Mouse (Mus musculus) mouse trophoblast stem cell (cell line): ENCODE data around the gene Olfr1423.
"Not testable (repeated sequence)": the region's sequence is repeated elsewhere in the genome, so short reads cannot be mapped to it uniquely, and the experiment has no call there.

Source experiments
- in situ Hi-C, 2 experiments: fragments of 300-500 bp; cut with MseI, MboI; formaldehyde crosslinking; loops; 2 replicates in 1 of 2; 3 replicates in 1 of 2; pipeline ENCODE4 v1.15.1; 2025

The Olfr1423 gene

DNA sequence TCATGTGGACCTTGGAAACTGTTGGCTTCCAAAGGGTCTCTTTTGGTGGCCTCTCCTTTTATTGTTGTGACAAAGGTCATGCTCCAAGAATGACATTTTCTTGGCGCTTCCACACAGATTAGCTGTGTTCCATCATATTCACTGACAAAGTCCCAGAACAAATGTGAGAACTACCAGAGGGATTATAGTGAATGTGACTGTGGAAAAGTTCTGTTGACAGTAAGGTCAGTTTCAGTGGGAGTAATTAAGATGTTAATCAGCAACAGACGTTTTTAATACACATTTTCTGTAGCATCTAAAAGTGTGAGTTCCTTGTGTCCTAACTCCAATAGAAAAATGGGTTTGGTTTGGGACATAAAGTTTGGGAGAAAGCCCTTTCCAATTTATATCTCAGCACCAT lies at the start of gene Olfr1423:
TSS of gene Olfr1423 (minus strand) at position 101 of the 400 bp plus-strand sequence.
- in situ Hi-C loops: no loop called here

DNA sequence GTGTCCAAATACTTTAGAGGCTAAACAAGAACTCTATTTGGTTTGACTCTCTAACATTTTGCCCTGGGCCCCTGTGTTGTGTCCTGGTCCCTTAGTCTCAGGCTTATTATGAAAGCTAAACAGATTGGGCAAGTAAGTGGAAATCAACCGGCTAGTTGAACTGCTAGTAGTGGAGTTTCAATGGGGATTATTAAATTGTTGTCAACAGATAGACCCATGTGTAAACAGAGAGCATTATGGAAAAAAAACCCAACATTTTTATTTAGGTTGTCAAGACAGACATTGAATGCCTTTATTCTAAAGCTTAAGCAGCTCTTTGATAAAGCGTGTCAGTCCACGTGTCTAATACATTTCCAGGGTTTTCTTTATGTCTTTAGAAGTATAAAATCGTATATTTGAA lies 36.5 kb upstream of the Olfr1423 start, which contains the start of gene Olfr1425:
TSS of gene Olfr1425 (minus strand) at position 101 of the 400 bp plus-strand sequence.
- in situ Hi-C loops: not testable (repeated sequence)

DNA sequence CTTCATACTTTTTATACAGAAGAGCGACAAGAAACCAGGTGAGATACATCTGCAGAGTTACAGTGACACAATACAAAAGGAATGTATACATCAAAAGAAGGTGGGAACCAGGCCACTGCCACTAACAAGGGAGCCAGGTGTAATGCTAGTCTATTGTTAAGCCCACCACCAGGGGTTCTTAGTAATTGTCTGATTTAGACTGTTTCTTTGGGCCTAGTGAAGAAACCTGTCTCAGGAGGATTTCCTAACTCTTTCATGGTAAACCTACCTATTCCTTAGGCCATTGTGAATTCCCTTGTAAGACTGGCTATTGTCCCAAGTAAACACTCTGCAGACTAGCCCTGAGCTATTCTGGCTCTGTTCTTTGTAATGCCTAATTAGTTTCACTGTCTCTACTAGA lies 28.4 kb upstream of the Olfr1423 start:
- in situ Hi-C loops: not testable (repeated sequence)

DNA sequence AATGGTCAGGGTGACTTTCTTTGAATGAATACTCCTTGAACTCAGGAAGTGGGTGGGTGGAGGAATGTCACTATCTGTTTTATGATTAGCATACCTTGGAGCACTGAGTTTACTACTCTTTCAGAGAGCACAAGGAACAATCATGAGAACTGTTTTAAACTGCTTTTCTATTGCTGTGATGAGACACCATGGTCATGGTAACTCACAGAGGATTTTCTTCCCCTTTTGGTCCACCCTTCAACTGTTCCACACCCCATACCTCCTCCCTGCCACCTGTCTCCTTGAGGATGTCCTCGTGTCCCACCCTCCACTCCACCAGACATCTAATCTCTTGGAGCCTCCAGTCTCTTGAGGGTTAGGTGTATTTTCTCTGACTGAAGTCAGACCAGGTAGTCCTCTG lies 26.7 kb upstream of the Olfr1423 start:
- in situ Hi-C loops: not testable (repeated sequence)

DNA sequence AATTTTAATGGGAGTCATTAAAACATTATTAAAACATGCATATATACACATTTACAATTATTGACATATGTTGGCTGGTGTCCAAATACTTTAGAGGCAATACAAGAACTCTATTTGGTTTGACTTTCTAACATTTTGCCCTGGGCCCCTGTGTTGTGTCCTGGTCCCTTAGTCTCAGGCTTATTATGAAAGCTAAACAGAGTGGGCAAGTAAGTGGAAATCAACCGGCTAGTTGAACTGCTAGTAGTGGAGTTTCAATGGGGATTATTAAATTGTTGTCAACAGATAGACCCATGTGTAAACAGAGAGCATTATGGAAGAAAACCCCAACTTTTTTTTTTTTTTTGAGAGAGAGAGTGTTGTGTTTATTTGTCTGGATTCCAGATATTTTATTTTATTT lies 21.5 kb upstream of the Olfr1423 start, which contains the start of gene Olfr1424:
TSS of gene Olfr1424 (minus strand) at position 101 of the 400 bp plus-strand sequence.
- in situ Hi-C loops: not testable (repeated sequence)

DNA sequence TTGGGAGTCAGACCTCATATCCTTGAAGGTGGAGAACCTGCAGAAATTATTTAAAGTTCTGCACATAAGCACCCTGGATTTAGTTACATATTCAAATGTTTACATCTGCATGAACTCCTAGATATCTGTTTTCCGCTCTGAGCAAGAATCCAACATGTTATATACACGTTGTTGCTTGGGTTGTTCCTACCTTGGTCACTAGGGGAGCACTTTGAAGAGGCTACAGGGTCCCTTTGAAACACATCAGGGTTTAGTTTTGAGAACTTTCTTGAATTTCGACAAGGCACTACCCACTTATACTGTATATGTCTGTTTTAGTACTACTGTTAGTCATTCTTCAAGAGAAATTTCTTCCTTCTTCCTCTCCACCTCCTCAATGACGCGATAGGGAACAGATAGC lies 2.0 kb upstream of the Olfr1423 start:
- in situ Hi-C loops: no loop called here

DNA sequence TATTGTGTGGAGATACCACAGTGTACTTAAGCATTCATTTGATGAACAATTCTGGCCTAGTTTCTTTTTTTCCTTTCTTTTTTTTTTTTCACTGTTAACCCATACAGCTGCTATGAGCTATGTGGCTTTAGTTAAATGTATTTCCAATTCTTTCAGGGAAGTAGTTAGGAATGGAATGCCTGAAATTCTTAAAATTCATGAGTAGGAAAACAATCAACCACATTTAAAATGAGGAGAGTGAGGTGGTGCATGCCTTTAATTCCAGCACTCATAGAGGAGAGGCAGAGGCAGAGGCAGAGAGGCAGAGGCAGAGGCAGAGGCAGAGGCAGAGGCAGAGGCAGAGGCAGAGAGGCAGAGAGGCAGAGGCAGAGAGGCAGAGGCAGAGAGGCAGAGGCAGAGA lies 3.4 kb downstream of the Olfr1423 start:
- in situ Hi-C loops: no loop called here

DNA sequence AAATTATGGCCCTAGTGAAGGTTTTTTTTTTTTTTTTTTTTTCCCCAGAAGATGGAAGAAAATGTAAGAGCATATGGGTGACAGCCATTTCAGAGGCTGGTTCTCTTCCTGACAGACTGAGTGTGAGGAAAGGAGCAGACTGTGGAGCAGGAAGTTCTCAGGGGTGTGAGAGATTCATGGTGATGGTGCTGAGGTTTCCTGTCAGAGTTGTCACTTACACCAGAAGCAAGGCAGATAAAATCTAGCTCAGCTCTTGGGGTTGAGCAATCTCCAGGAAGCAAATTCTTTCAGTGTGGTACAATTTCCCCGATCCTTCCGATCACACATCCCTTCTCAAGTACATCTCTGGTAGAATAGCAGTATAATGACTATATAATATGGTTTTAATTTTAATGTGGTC lies 14.5 kb downstream of the Olfr1423 start:
- in situ Hi-C loops: no loop called here

DNA sequence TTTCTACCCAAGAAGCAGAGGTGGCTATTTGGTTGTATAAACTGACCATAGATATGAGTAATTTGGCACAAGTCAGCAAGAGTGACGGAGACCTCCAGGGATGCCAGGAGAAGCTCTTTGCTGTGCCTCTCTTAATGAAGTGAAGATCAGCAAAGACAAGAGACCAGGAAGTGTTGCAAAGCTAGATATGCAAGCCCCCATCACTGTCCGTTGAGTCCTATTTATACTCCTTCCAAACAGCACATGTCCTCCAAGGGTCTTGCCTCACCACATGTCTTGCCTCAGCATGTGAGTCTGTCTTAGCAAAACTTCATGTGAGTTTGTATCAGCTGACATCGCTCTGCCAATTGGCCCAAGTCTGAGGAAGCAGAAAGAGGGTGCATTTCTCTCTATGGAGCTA lies 15.8 kb downstream of the Olfr1423 start:
- in situ Hi-C loops: no loop called here

DNA sequence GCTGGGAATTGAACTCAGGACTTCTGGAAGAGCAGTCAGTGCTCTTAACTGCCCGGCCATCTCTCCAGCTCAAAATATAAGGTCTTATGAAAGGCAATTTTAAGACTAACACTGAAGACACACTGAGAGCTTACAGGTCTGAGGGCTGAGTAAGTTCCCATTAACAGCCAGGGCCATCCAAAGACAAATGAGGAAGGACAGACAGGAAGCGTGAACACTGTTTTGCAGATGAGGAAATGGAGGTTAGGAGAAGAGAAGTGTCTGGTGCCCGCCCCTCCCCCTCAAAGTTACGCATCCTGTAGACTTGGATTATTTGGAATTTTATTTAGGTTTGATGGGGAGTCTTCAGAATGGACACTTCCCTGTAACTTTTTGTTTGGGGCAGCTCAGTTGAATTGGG lies 17.0 kb downstream of the Olfr1423 start:
- in situ Hi-C loops: loop anchor here in 1 of 2 experiments (25.0 kb wide), 1 partner anchor 763 kb away; the partner anchor contains the start of genes Lpxn and Zfp91

DNA sequence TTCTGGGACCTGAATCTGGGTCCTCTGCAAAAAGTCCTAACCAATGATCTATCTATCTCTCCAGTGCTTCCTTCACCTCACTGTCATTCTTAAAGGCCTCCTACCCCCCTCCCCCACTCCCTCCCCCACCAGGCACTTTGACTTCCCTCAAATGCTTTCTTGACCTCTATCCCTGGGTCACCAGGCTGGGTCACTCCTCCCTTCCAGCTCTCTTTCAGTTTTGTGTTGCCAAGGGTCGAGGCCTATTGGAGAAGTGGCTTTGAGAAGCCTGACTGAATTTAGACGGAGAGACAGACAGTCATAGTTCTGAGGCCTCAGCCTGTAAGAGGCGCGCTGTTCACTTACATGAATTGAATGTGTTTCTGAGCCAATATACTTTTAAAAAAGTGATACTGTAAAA lies 24.9 kb downstream of the Olfr1423 start:
- in situ Hi-C loops: loop anchor here in 1 of 2 experiments (25.0 kb wide), 1 partner anchor 771 kb away; the partner anchor contains the start of genes Lpxn and Zfp91

DNA sequence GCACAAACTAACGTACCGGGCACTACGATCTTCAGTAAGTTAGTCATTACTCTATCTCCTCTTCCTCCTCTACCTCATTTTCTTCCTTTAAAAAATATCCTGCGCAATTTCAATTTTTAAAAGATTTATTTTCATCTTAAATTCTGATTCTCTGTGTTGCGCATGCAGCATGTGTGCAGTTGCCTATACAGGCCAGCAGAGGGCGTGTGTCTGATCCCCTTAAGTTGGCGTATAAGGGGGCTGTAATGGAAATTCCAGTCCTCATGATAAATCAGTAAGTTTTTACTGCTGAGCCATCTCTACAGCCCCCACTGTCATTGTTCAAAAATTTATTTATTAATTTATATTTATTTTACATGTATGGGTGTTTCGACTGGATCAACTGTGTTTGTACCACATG lies 25.4 kb downstream of the Olfr1423 start:
- in situ Hi-C loops: loop anchor here in 1 of 2 experiments (25.0 kb wide), 1 partner anchor 772 kb away; the partner anchor contains the start of genes Lpxn and Zfp91

DNA sequence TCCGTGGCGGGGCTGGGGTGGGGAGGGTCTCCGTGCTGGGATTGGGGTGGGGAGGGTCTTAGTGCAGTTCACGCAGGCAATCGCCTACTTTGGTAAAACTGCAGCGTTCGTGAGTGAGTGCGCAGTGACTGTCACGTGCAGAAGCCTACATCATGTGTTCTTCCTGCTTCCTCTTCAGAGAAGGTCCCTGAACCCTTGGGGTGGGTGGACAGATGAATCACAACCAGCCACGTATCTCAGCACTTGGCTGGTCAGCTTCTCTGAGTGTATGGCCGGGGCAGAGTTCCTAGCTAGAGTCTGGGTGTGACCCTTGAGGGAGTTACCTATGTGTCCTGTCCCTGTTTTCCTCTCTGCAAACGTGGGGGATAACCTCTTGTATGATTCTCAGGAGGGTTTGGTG lies 27.9 kb downstream of the Olfr1423 start:
- in situ Hi-C loops: loop anchor here in 1 of 2 experiments (25.0 kb wide), 1 partner anchor 774 kb away; the partner anchor contains the start of genes Lpxn and Zfp91

DNA sequence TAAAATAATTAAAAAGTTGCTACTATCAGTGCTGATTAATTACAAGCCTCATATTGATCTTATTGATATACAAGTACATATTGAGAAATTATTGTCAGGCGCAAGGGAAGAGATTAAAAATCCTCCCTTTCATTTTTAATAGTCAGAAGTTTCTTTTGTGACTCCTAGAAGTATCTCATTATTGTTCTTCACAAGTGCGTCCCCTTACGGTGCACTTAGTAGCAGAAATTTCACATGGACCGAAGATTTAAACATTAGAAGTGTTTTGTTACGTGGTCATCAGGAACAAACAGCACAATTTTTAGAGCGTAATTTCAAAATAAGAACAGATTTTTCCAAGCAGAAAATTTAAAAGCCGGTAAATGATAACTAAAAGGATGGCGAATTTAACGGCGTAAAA lies 28.5 kb downstream of the Olfr1423 start:
- in situ Hi-C loops: loop anchor here in 1 of 2 experiments (25.0 kb wide), 1 partner anchor 775 kb away; the partner anchor contains the start of genes Lpxn and Zfp91

DNA sequence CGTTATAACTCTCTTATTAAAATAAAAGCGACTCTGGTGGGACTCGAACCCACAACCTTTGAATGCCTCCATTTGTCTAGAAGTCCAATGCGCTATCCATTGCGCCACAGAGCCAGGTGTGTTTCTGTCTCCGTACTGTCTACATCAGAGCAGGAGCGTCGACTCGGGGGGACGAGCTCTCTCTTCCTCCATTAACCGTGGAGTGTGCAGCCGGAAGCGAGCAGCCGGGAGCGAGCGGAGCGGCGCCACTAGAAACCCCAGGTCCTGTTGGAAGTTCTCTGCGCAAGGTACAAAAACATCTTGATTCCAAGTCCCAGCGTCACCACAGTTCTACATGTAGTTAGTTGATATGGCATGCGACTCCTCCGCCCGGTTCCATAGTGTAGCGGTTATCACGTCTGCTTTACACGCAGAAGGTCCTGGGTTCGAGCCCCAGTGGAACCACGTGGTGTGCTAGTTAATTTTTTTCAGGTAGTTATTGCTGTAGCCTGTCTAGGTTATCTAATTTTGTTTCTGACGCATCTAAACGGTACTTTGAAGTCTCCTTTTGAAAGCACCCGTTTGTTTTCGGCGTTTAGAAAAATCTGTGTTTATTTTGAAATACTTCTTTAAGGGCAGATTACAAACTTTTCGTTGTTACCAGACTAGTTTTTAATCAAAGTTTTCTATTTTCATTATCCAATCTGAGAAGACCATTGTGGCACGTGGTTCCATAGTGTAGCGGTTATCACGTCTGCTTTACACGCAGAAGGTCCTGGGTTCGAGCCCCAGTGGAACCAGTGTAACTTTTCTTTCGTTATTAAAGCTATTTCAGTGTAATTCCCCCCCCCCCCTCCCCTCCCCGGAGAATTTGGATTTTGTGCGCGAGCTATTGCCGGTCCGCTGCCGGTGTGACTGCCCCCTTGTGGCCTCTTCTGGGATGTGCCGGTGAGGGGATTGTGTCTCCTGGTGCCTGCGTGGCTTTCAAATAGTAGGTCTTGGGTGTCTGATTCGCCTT lies 29.3 kb downstream of the Olfr1423 start:
- in situ Hi-C loops: loop anchor here in 1 of 2 experiments (25.0 kb wide), 1 partner anchor 775 kb away; the partner anchor contains the start of genes Lpxn and Zfp91

DNA sequence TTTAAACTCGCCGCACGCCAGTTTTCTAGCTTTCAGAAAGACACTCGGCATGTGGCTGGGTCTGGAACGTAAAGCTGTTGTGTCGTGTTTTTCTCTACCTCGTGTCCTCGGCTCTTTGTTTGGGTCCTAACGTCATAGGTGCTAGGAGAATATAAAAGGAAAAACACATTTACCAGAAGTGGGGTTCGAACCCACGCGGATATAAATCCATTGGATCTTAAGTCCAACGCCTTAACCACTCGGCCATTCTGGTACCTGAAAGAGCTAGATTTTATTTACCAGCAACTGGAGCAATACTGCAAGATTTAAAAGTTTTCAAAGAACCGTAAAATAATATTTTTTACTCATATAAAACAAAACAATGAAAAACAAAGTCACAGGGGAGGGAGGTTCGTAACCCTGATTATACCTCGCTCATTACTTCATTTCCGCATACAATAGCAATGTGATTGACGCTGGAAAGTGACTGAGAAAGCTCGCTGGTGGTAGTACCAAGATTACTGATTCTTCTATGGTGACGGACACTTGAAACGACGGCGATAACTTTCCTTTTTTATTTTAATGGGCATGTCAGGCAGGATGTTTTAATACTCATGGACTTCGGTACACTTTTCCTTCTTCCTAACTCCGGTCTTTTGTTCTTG lies 30.1 kb downstream of the Olfr1423 start:
- in situ Hi-C loops: loop anchor here in 1 of 2 experiments (25.0 kb wide), 1 partner anchor 776 kb away; the partner anchor contains the start of genes Lpxn and Zfp91

DNA sequence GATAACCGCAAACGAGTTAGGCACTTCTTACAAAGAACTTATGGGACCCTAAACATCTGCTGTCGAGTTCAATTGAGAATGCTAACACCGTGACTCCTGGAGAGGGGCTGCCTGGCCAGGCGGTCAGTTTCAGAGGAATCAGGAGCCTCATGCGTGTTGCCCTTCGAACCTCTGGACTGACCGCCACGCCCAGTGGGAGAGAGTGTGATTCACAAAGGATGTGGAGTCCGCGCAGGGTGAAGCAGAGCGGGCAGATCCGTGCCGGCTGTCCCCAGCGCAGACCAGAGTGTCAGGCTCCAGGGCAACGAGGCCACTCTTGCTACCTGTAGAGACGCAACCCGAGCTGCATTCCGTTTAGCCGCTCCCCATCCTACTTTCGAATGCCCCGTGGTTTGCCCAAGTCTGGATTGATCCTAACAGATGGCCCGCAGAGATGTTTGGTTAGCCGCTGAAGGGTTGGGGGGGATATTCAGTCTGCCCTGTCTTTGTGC lies 30.8 kb downstream of the Olfr1423 start:
- in situ Hi-C loops: loop anchor here in 1 of 2 experiments (25.0 kb wide), 1 partner anchor 777 kb away; the partner anchor contains the start of genes Lpxn and Zfp91

DNA sequence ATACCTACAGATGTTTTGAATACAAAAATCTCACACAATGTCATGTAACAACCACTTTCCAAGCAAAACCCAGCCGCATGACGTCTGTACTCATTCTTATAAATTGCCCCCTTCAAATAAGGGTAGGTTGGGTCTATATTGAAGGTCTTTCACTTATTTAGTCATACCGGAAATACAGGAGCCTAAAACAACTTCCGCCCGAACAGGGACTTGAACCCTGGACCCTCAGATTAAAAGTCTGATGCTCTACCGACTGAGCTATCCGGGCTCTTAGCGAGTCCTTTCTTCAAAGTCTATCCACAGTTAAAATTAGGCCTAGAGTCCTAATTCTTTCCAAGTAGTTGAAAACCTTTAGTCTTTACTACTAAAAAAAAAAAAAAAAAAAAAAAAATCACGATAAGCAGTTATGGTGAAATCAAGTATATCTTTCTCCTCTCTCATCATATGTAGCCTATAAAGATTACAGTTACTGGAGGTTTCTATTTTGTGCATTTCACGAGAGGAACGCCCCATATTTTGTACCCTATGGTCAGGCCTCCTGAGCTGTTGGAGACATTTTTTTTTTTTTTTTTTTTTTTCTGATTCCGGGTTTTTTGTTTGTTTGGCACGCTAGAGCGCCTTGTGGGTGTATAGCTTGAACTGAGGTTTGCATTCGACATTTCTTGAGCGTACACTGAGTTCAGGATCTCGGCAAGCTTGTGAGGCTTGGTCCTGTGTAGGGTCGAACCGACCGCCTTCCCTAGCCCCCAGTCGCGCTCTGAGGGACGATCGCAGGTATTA lies 31.4 kb downstream of the Olfr1423 start:
- in situ Hi-C loops: loop anchor here in 1 of 2 experiments (25.0 kb wide), 1 partner anchor 778 kb away; the partner anchor contains the start of genes Lpxn and Zfp91

DNA sequence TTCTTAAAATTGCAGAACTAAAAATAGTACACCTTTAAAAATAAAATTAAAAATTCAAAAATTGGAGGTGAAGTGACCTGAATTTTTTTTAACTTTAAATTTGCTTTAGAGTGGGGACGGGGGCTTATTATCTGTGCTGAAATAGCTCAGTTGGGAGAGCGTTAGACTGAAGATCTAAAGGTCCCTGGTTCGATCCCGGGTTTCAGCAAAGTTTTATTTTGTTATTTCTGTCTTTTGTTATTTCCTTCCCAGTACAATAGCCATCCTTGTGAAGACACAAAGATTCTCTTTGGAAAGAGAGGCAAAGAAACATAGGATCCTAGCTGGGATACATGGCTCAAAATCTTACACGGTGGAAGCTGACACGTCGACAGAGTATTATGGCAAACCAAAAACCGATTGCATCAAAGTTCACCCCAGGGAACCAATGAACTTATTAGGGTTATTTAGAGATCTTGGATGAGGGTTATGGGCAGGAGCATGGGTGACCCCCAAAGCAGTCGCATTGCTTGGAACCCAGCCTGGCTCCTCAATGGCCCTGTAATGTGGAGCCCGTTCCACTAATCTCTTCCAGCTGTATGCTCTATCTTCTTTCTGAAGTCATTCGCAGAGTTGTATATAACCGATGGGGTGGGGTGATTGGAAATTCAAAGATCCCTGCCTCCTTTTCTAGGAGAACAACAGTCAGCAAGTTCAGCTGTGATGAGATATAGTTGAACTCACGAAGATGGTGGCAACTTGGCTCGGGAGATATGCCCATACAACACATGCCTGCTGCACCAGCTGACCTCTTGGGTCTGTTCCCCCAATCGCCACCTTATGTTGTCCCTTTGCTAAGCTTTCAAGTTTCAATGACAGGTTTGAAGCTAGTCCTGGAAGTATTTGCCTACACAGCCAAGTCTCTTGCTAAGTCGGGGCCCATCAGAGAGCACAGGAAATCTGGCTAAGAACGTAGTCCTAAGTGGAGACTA lies 32.4 kb downstream of the Olfr1423 start:
- in situ Hi-C loops: loop anchor here in 1 of 2 experiments (25.0 kb wide), 1 partner anchor 779 kb away; the partner anchor contains the start of genes Lpxn and Zfp91
